Mouse (Mus musculus): ENCODE measurements at regions not wholly inside any gene's neighbourhood (a gene's known extent, or its start where the extent isn't known, plus 50 kb on each side); places are given as distances from the start of the nearest gene placed in this dataset.
A peak's percentile ranks its signal among the peaks of the same experiment; 100 is the strongest.
"Not testable (repeated sequence)": the region's sequence is repeated elsewhere in the genome, so short reads cannot be mapped to it uniquely, and the experiment has no call there.

GRCm38 (mm10) chr17:13432256-13432655, 77.9 kb downstream of the Tcp10c start:
- not testable (repeated sequence) for DNase-seq

DNA sequence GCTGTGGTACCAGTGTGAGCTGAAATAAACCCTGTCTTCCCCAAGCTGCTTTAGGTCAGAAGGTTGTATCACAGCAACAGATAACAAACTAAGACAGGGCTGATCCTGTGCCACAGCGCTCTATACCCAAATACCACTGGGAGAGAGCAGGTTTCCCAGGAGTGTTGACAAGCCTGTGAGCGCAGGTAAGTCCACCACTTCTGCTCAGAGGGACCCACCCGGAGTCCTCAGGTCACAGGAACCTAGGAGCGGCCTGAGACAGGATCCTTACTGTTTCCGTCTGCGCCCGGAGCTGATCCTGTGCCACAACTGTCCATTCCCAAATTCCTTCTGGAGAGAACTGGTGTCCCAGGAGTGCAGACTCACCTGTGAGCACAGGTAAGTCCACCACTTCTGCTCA, 79.8 kb downstream of the Tcp10c start:
- not testable (repeated sequence) for DNase-seq

DNA sequence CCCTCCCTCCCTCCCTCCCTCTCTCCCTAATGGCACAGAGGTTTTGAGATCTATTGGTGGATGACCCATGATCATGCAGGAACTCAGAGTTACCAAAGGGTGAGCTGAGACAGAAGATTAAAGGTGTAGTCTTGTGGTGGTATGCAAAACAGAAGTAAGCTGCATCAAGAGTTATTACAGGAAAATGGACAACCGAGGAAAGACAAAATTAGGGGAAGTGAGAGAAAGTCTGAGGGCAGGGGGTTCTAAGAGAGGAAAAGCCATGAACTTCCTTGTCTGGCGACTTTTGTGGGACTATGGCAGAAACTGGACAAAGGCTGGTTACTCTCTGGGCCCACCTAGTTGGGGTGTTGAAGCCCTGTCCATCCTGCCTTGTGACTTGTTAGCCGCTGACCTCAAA, 84.4 kb downstream of the Tcp10c start:
- DNase-seq: not testable (repeated sequence)

GRCm38 (mm10) chr17:13440708-13441530, 86.5 kb downstream of the Tcp10c start:
- peak; percentile 40 to 48 for DNase-seq

DNA sequence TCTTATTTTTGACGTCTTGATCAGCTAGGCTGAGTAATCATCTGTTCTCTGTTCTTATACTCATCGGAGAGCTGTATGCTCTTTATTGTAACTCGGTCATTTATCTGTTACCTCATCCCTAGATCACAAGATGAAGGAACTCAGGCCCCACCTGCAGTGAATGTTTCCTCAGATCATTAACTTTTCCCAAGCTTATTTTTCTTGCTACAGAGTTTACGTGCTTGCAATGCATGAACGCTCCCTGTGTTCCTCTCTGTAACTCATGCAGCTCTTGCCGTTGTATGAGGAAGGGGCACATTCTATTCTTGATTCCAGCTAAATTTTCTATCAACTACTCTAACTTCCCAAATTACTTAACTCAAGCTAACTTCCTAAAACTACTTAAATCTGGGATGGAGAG, 87.9 kb downstream of the Tcp10c start:
- not testable (repeated sequence) for DNase-seq

GRCm38 (mm10) chr17:13456869-13457600, 102.7 kb downstream of the Tcp10c start:
- DNase-seq: not testable (repeated sequence)

GRCm38 (mm10) chr17:13457942-13458341, 103.6 kb downstream of the Tcp10c start:
- DNase-seq: not testable (repeated sequence)

- not testable (repeated sequence) for DNase-seq
Measured at GRCm38 (mm10) chr17:13458814-13459213, 104.4 kb downstream of the Tcp10c start.

DNA sequence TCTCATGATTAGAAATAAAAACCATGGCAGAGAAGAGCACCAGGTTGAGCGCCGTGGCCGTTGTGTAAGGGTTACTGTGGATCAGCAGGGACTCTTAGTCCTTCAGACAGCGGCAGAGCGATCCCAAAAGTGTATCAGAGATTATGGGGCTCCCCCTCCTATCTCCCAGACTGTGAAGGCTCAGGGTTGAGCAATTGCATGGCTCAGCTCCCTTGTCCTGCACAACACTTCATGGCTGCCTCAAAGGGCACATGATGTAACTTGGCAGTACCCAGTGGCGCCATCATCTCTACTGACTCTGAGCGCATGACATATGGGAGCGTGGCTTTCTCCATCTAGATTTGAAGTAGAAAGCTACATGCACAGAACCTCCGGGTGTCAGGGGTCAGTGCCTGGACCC, 108.3 kb downstream of the Tcp10c start:
- not testable (repeated sequence) for DNase-seq

DNA sequence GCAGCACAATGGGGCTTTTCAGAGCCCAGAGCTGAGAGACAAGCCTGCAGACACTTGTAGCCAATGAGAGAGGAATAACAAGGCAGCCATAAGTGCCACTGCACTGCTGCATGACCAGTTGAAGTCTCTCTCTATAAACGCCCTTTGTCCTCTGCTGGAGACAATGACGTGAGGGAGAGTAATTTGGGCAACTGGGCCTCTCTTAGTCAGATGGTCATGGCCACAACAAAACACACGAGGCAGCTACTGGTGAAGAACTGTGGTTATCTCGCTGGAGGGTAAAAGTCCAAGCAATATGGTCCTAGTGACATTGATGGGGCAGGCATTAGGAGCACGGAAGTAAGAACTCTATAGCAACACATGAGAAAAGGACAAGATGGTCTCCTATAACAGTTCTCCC, 111.5 kb downstream of the Tcp10c start:
- DNase-seq: not testable (repeated sequence)

GRCm38 (mm10) chr17:13469867-13470380, 115.6 kb downstream of the Tcp10c start:
- not testable (repeated sequence) for DNase-seq

DNA sequence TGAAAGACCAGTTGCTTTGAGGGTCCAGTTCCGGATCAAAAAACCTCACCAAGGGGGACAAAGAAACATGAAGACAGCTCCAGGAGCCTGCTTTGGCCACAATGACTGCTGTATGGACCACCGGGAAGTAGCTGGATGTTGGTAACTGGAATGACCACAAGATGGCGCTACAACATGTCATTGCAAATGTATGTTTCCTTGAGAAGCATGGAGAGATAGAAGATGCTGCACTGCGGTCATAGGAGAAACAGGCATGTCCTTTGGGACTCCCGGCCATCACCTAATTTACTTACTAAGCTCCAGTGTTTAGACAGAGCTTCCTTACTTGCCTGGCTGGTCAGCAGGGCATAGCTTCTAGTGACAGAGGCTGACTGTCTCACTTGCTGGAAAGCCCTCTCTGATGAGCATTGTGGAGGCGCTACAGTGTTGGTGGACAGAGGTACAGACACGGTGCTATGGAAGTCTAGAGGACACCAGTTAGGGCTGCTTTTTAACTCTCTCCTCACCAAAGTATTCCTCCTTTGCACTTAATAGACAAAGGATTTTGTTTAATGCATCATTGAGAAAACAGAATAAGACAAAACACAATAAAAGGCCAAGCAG, 118.2 kb downstream of the Tcp10c start:
- peak; percentile 52 to 63 for DNase-seq

DNA sequence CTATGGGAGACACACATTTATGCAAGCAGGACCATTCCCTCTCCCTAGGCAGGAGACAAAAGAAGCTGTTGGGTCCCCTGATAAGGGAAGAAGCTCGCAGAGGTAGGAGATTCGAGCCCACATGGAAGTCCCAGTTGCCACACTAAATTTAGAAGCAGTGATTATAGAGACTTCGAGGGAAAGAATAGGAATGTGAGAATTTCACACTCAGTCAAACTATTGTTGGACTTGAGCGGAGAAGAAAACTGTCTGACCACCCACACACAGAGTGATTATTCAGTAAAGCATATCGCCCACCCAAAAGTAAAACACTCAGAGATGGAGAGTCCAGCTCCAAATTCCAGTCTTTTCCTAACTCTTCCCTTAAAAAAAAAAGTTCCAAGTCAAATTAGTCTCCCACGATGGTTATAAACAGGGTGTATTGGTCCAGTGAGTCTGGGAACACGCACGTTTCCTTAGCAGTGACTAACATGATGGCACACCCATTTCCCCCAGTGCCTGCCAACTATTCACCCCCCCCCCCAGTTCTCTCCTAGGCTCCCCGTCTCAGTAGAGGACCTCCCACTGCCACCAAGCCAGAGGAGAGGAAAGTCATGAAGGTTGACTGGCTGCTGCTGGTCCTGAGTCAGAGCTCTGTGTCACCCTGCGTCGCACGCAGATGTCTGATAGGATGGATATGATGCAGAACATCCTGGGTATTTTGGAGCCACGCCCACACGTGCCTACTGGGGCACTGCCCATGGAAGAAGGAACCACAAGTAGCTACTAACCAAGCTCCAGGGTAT, 120.1 kb downstream of the Tcp10c start:
- peak; percentile 35 to 66 for DNase-seq

DNA sequence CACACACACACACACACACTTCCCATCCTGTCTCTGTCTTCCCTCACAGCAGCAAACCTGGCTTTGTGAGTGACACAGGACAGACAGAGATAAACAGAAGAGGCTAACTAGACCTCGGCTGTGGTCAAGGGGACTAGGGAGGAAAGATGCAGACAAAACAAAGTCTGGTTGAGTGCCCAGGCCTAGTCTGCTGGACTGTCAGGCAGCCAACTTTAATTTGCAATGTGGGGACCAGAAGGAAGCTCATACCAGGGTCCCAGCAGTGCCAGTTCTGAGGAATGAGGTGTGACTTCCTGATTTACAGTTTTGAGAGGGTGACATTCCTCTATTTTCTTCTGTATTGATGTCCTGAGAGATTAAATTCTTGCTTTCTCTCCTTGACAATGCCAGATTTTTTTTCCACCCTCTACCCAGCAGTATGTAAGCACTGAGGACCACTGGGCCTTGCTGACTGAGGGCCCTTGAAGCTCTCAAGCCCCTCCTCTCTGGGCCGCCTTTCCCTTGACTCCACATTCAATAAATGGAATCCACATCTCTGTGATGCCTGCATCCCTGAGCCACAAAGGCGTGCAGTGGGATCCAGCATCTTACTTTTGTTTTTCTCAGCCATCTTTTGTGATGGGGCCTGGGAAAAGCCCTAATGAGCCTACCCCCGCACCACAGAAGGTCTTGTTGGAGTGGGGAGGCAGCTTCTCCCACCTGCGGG, 124.6 kb downstream of the Tcp10c start:
- DNase-seq: no peak

GRCm38 (mm10) chr17:13479572-13480063, 125.2 kb downstream of the Tcp10c start:
- DNase-seq: no peak

- DNase-seq: no peak
Measured at GRCm38 (mm10) chr17:13481445-13482085, 127.2 kb downstream of the Tcp10c start.

DNA sequence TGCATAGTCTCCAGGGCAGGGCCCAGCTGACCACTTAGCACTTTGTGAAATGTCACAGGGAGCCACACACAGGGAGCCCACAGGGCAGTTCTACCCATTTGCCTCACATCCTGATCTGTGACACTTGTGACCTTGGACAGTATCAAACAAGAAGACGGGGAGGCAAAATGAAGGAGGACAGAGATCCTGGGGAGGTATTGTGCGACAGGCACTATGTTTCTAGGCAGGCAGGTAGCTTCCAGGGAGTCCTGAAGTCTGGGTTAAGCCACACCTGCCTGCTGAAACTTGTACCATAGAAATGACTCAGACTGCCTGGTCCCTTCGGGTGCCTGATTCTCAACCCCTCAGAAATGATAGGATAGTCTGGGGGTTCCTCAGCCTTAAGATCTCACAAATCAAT, 127.8 kb downstream of the Tcp10c start:
- no peak for DNase-seq

- DNase-seq: peak; percentile 24 to 37
Measured at GRCm38 (mm10) chr17:13487291-13488215, 133.2 kb downstream of the Tcp10c start.

DNA sequence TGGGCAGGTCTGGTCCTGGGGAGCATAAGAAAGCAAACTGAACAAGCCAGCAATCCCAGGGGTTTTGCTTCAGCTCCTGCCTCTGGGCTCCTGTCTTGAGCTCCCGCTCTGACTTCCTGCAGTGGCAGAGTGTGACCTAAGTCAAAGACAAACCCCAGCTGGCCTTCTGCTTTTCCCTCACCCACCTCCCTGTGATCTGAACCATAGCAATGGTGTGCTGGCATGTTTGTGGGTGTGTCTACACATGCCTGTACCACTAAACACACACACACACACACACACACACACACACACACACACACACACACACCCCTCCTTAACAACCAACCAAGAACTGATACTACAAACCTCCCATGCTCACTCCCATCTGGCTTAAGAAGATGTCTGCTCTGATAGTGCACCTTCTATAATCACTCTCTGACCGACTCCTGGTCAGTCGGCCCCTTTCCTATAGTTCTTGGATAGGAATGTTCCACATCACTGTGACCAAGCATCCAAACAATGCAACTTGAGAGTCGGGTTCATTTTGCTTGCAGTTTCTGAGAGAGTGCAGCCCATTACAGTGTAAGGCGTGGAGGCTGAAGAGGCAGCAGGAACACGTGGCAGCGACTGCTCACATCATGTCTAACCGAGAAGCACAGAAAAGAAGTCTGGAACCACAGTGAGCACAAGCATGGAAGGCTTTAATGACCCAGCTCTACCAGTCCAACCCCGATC, 134.4 kb downstream of the Tcp10c start:
- DNase-seq: no peak

Measured in lung, adult 18-20 months (tissue).